ENCODE assay signal across 8 mouse cellular contexts in the genomic region with DNA sequence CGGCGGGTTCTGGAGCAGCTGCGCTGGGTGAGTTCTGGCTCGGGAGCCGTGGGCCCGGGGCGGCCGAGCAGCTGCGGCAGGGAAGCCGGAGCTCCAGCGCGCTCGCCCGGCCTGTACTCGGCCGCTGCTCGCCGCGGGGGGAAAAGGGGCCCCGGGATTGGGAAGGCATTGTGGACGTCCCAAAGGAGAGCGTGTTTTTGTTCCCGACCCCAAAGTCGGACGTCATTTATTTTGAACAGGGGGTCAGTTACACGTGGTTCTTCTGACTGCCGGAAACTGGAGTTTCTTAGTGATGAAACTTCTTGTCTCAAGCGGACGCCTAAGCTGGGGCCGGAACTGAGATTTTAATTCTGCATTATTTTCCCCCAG. TPM values are rescaled to one million over a fixed set of nuclear protein-coding genes. Genes with fewer than 3 reads are reported as not detected.
A peak's percentile ranks its signal among the peaks of the same experiment; 100 is the strongest.
DNase-seq lines count a peak whose midpoint lies in the region; ATAC-seq and TF ChIP-seq lines count a peak whose summit lies in the region.

No protein-coding gene starts in this region.

- peak; percentile 78 for ATAC-seq in forebrain, embryonic 12.5 days (ENCODE audit: low FRiP score)
- ATAC-seq in liver, embryonic 11.5 days (replicated peaks; ENCODE audit: low FRiP score), result peak; percentile 33

- TF ChIP-seq POLR2A in small intestine, adult 2 months (IDR thresholded peaks at IDR 0.05; ENCODE audit: low read depth, low read length), result no peak

- TF ChIP-seq CTCF in small intestine, adult 2 months (IDR thresholded peaks at IDR 0.05; ENCODE audit: extremely low read depth, insufficient read length, insufficient replicate concordance, low read depth, low read length), result no peak

- peak overlapping the region; percentile 70 to 92 for H3K4me3 ChIP-seq in ES-E14 (ENCODE audit: insufficient read depth in 1 of 2, low read depth in 1 of 2, low read length in 2 of 2, poor library complexity in 1 of 2, severe bottlenecking in 1 of 2)
- peak overlapping the region; percentile 80 for H3K4me3 ChIP-seq in forebrain, embryonic 12.5 days (replicated peaks)
- H3K4me3 ChIP-seq in liver, embryonic 11.5 days (ENCODE audit: low read depth, low read length), result peak overlapping the region; percentile 90
- H3K4me3 ChIP-seq in small intestine, adult 2 months (ENCODE audit: low read depth, low read length), result peak overlapping the region; percentile 88

- peak overlapping the region; percentile 91 for H3K9ac ChIP-seq in ES-E14 (ENCODE audit: insufficient read depth, low read depth, low read length, poor library complexity, severe bottlenecking)
- peak overlapping the region; percentile 88 for H3K9ac ChIP-seq in forebrain, embryonic 12.5 days
- peak overlapping the region; percentile 97 for H3K9ac ChIP-seq in liver, embryonic 11.5 days (ENCODE audit: low read depth, low read length)

- in situ Hi-C loops in ES-E14 (cut with MboI; ENCODE audit: low sequenced_read_pairs in 2 of 2, unreplicated experiment in 2 of 2), result no loop called here

- no peaks in the 10 kb centered on the region for H3K9me3 ChIP-seq in ES-E14 (ENCODE audit: control insufficient read depth, insufficient read depth, low read depth, low read length)
- no peaks in the 10 kb centered on the region for H3K9me3 ChIP-seq in forebrain, embryonic 12.5 days
- H3K9me3 ChIP-seq in liver, embryonic 11.5 days (ENCODE audit: control insufficient read depth, low read length), result no peaks in the 10 kb centered on the region

- H3K27me3 ChIP-seq in forebrain, embryonic 12.5 days, result no peaks in the 10 kb centered on the region
- H3K27me3 ChIP-seq in liver, embryonic 11.5 days (replicated peaks; ENCODE audit: control insufficient read depth, insufficient read depth, low read length), result no peaks in the 10 kb centered on the region
- H3K27me3 ChIP-seq in small intestine, adult 2 months (ENCODE audit: control insufficient read depth, insufficient read depth, low read length), result no peaks in the 10 kb centered on the region

- no peaks in the 10 kb centered on the region for H3K36me3 ChIP-seq in ES-E14 (ENCODE audit: control insufficient read depth, insufficient read depth, low read length, poor library complexity, severe bottlenecking)
- no peaks in the 10 kb centered on the region for H3K36me3 ChIP-seq in forebrain, embryonic 12.5 days (replicated peaks)
- no peaks in the 10 kb centered on the region for H3K36me3 ChIP-seq in liver, embryonic 11.5 days (ENCODE audit: control insufficient read depth, insufficient read depth, low read length)
- H3K36me3 ChIP-seq in small intestine, adult 2 months (ENCODE audit: control insufficient read depth, insufficient read depth, low read length), result peaks cover 3% of the 10 kb centered on the region

- H3K4me2 ChIP-seq in forebrain, embryonic 12.5 days, result peak overlapping the region; percentile 67
- peak overlapping the region; percentile 96 for H3K4me2 ChIP-seq in liver, embryonic 11.5 days

- peak; percentile 47 for DNase-seq in heart, adult 8-10 months (ENCODE audit: low spot score)
- no peak for DNase-seq in heart, adult 11 months
- DNase-seq in ES-E14 (ENCODE audit: low read depth, low spot score), result peak; percentile 12
- no peak for DNase-seq in liver, embryonic 11.5 days (ENCODE audit: low spot score)
- DNase-seq in gastrocnemius, postnatal 4 days (ENCODE audit: low spot score in 2 of 2), result no peak
- no peak for DNase-seq in cerebellum, adult 9-11 months

- H3K27ac ChIP-seq in ES-E14 (ENCODE audit: insufficient read depth, low read depth, low read length, poor library complexity, severe bottlenecking), result no peak overlapping the region
- peak overlapping the region; percentile 96 for H3K27ac ChIP-seq in forebrain, embryonic 12.5 days
- peak overlapping the region; percentile 95 for H3K27ac ChIP-seq in liver, embryonic 11.5 days (ENCODE audit: low read depth, low read length)
- H3K27ac ChIP-seq in small intestine, adult 2 months (ENCODE audit: insufficient read depth, low read depth, low read length), result peak overlapping the region; percentile 42

- under 1% methylated on average over 30 of the region's 30 CpGs for WGBS in forebrain, embryonic 12.5 days
- under 1% methylated on average over 30 of the region's 30 CpGs for WGBS in liver, embryonic 11.5 days
- under 1% methylated on average over 30 of the region's 30 CpGs for WGBS in small intestine, adult 2 months

- peaks cover 4% of the 10 kb centered on the region in 2 experiments; a peak in 2 of 4 replicates for H3K4me1 ChIP-seq in ES-E14 (ENCODE audit: control insufficient read depth in 2 of 2, insufficient read depth in 2 of 2, low read length in 2 of 2, poor library complexity in 1 of 2)
- peaks cover 26% of the 10 kb centered on the region for H3K4me1 ChIP-seq in forebrain, embryonic 12.5 days
- peaks cover 26% of the 10 kb centered on the region for H3K4me1 ChIP-seq in liver, embryonic 11.5 days (replicated peaks; ENCODE audit: control insufficient read depth, insufficient read depth, low read length)
- H3K4me1 ChIP-seq in small intestine, adult 2 months (ENCODE audit: control insufficient read depth, insufficient read depth, insufficient read length, low read length), result peaks cover 3% of the 10 kb centered on the region; the same call in 1 of the 2 replicates

TF ChIP-seq in ES-E14, 5 proteins besides CTCF, POLR2A, EP300 and RAD21:
- TF ChIP-seq ZNF384 (IDR thresholded peaks at IDR 0.05; ENCODE audit: low read depth, low read length) (no peak), CHD2 (IDR thresholded peaks at IDR 0.05; ENCODE audit: low read depth, low read length) (no peak), HCFC1 (IDR thresholded peaks at IDR 0.05; ENCODE audit: borderline replicate concordance, insufficient read depth, low read length) (no peak), ZC3H11A (IDR thresholded peaks at IDR 0.05; ENCODE audit: borderline replicate concordance, low read depth, low read length) (no peak), MAFK (IDR thresholded peaks at IDR 0.05; ENCODE audit: insufficient read depth, low read depth, low read length) (no peak)

RNA-seq across cellular contexts. Expression of gene Mia2, which starts 36.0 kb away (rescaled TPM):
- total RNA-seq in heart, adult 8-10 months (2022), result 100 to 1,000 TPM in 2 of 4 experiments, 10 to 100 TPM in 2; 93.4 to 113 (median 106) TPM
- 45.8 and 50.0 TPM in 2 replicates for total RNA-seq in ES-E14 (2012; rRNA removed)
- polyA plus RNA-seq in forebrain, embryonic 12.5 days (2016; fragmentation: Nextera tagmentation; extraction: Ambion mirVana), result 49.1 and 52.2 TPM in 2 replicates
- polyA plus RNA-seq in liver, embryonic 11.5 days (2014; fragmentation: Nextera tagmentation; extraction: Ambion mirVana), result 79.7 and 85.8 TPM in 2 replicates
- polyA plus RNA-seq in small intestine, adult 2 months (2012; rRNA removed), result 21.9 and 37.8 TPM in 2 replicates
- 10 to 100 TPM; 53.0 to 68.1 TPM for total RNA-seq in gastrocnemius, postnatal 4 days (2021)

Comparison
In these comparisons a context has a peak if more than half of its experiments do, and no peak if none do; other contexts are left out.
1. DNase-seq: peak in heart, adult 8-10 months (single experiment) and ES-E14 (single experiment); none in heart, adult 11 months (single experiment), liver, embryonic 11.5 days (single experiment), gastrocnemius, postnatal 4 days (0 of 2) and cerebellum, adult 9-11 months (single experiment).
2. Peak in every context shown above with its lines, with median percentiles within 50 percentile points of each other: H3K4me3 ChIP-seq and H3K9ac ChIP-seq.